ENCODE assay signal across 43 mouse cellular contexts in the genomic region with DNA sequence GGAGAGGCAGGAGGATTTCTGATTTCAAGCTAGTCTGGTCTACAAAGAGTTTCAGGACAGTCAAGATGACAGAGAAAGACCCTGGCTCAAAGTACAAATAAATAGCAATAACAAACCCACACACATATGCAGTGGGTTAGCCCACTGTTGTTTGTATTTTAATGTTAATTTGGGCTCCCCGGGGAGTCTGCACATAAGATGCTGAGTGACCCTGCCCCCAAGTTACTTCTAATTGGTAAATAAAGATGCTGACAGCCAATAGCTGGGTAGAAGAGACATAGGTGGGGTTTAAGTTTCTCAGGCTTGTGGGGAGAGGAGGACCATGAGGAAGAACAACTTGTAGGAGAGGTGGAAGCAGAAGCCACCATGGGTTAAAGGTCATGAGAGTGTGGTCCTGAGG. TPM values are rescaled to one million over a fixed set of nuclear protein-coding genes. Genes with fewer than 3 reads are reported as not detected.
"Had no signal": no experiment of that assay in that cellular context is flagged by ENCODE, and none has a peak within 500 bp of the region (broad histone marks: within the 10 kb centered on the region; RNA-seq: fewer than 3 reads in every experiment).

No protein-coding gene starts in this region.

- H3K4me3 ChIP-seq: limb, embryonic 10.5 days; limb, embryonic 12.5 days; limb, embryonic 13.5 days; limb, embryonic 15.5 days; liver, embryonic 13.5 days; liver, embryonic 15.5 days; lung, embryonic 15.5 days; megakaryocyte, embryonic 14.5 days; midbrain, embryonic 10.5 days; midbrain, embryonic 12.5 days; midbrain, embryonic 13.5 days; midbrain, embryonic 15.5 days; myocyte; neural tube, embryonic 12.5 days had no signal

- ATAC-seq: liver, postnatal 0 days; lung, postnatal 0 days; midbrain, embryonic 13.5 days; midbrain, embryonic 15.5 days; midbrain, embryonic 16.5 days had no signal

- H3K4me1 ChIP-seq: limb, embryonic 10.5 days; limb, embryonic 12.5 days; limb, embryonic 13.5 days; limb, embryonic 15.5 days; lung, embryonic 15.5 days; midbrain, embryonic 10.5 days; midbrain, embryonic 12.5 days; neural tube, embryonic 12.5 days had no signal

- H3K9me3 ChIP-seq: limb, embryonic 10.5 days; liver, embryonic 15.5 days; lung, embryonic 15.5 days; midbrain, embryonic 15.5 days had no signal

- H3K27me3 ChIP-seq: limb, embryonic 12.5 days; limb, embryonic 13.5 days; limb, embryonic 15.5 days; liver, embryonic 13.5 days; liver, embryonic 15.5 days; lung, embryonic 15.5 days; megakaryocyte, embryonic 14.5 days; midbrain, embryonic 12.5 days; midbrain, embryonic 13.5 days; midbrain, embryonic 15.5 days; neural tube, embryonic 12.5 days had no signal

- H3K9ac ChIP-seq: limb, embryonic 12.5 days; limb, embryonic 13.5 days; limb, embryonic 15.5 days; liver, embryonic 13.5 days; liver, embryonic 14.5 days; liver, embryonic 15.5 days; liver, postnatal 0 days; lung, embryonic 14.5 days; lung, embryonic 15.5 days; midbrain, embryonic 12.5 days; midbrain, embryonic 13.5 days; midbrain, embryonic 15.5 days; neural tube, embryonic 12.5 days had no signal

- H3K4me2 ChIP-seq: limb, embryonic 12.5 days; limb, embryonic 13.5 days; limb, embryonic 15.5 days; liver, embryonic 11.5 days; liver, embryonic 13.5 days; liver, embryonic 15.5 days; lung, embryonic 14.5 days; lung, embryonic 15.5 days; midbrain, embryonic 11.5 days; midbrain, embryonic 12.5 days; midbrain, embryonic 13.5 days; midbrain, embryonic 15.5 days; neural tube, embryonic 12.5 days had no signal

- DNase-seq: left cerebral cortex, postnatal 4 days; liver; liver, embryonic 13.5 days; liver, postnatal 0 days; lung, adult 18-20 months; lung, adult 2 months; lung, embryonic 14.5 days; lung, postnatal 10 days; lung, postnatal 14 days; lung, postnatal 36 days; lung, postnatal 4 days; midbrain, embryonic 14.5 days had no signal

- H3K27ac ChIP-seq: limb, embryonic 10.5 days; limb, embryonic 12.5 days; limb, embryonic 13.5 days; limb, embryonic 15.5 days; liver, embryonic 13.5 days; liver, embryonic 14.5 days; liver, embryonic 15.5 days; lung, embryonic 15.5 days; macrophage; midbrain, embryonic 10.5 days; midbrain, embryonic 12.5 days; midbrain, embryonic 13.5 days; midbrain, embryonic 15.5 days; neural tube, embryonic 12.5 days had no signal

RNA-seq across cellular contexts. Expression of a gene that starts 20.0 kb away (rescaled TPM):
- total RNA-seq: left cerebral cortex, postnatal 10 days; left cerebral cortex, postnatal 25 days; left cerebral cortex, postnatal 4 days; liver, adult 2 months; megakaryocyte progenitor cell, adult 5-6 weeks; megakaryocyte, adult 5-6 weeks; megakaryocyte-erythroid progenitor cell, adult 5-6 weeks; monocyte, adult 5-6 weeks had no signal
- polyA plus RNA-seq: limb, embryonic 10.5 days; limb, embryonic 11.5 days; limb, embryonic 13.5 days; limb, embryonic 14.5 days; limb, embryonic 15.5 days; liver, adult 2 months; liver, embryonic 11.5 days; liver, embryonic 13.5 days; liver, embryonic 14.5 days; liver, embryonic 15.5 days; liver, embryonic 16.5 days; liver, postnatal 0 days; lung, adult 2 months; lung, embryonic 14.5 days; lung, embryonic 15.5 days; lung, embryonic 16.5 days; macrophage; midbrain, embryonic 10.5 days; midbrain, embryonic 11.5 days; midbrain, embryonic 13.5 days; midbrain, embryonic 15.5 days; myocyte; neural tube, embryonic 11.5 days; neural tube, embryonic 12.5 days had no signal
